Mouse (Mus musculus) E14TG2a.4 (cell line): Measurements from ENCODE around the gene Pde4d.

Experiments used
- H3K27me3 ChIP-seq: 2 replicates; pipeline ENCODE4 v1.6.1; 2014; ENCODE audit warnings: low read length, control low read depth; ENCODE audit not compliant: insufficient read depth
- H3K36me3 ChIP-seq: 2 replicates; pipeline ENCODE4 v1.6.1; 2014; ENCODE audit warnings: low read length, control low read depth; ENCODE audit not compliant: insufficient read depth
- H3K4me1 ChIP-seq: replicated peaks from 2 replicates; pipeline ENCODE4 v1.6.1; 2014; ENCODE audit warnings: low read depth, low read length, control low read depth
- H3K4me3 ChIP-seq: replicated peaks from 2 replicates; pipeline ENCODE4 v1.5.1; 2014; ENCODE audit warnings: mild to moderate bottlenecking, low read length
- H3K9me3 ChIP-seq: 2 replicates; pipeline ENCODE4 v1.6.1; 2014; ENCODE audit warnings: low read length, control low read depth
- CTCF ChIP-seq: conservative IDR thresholded peaks from 2 replicates; pipeline ENCODE4 v1.5.1; 2014; ENCODE audit warnings: low read length
- NANOG ChIP-seq: IDR thresholded peaks from 2 replicates; pipeline ENCODE4 v1.6.1; 2014; ENCODE audit warnings: borderline replicate concordance, low read length, mixed read lengths
- POU5F1 ChIP-seq: IDR thresholded peaks from 2 replicates; pipeline ENCODE4 v1.6.1; 2014; ENCODE audit warnings: low read length, borderline replicate concordance

Gene Pde4d

DNA sequence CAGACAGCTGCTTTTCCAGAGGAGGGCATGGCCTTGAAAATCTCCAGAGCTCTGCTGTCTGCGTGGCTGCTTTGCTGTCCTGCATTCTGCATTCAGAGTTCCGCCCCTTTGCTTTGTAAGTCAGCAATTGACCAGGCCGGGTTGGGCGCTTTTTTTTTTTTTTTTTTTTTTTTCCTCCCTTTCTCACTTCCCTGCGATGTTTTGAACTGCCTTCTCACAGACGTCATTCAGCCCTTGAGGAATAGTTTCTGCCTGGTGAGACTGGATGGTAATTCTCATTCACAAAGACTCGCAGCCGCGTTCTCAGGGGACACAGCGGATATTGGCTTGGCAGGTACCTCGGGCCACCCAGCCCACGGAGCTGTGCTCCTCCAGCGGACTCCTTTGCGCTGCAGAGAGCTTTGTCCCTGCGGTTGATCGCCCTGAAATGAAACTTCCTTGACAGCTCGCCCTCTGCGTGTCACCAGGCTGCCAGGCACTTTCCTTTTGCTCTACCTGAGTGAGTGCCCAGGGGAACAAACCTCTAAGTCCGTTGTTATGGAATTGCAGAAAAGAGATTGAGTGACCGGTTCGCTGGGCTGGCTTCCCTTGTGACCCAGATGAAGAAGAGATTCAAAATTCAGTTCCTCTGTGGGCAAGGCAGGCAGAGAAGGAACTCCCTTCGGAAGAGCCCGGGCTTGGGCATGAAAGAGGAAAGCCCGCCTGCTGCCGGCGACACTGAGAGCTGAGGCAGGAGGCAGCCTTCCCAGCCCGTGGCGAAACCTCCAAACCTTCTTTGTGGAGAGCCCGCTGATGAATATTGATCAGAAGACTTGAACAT is 1235.8 kb downstream of the Pde4d start:
- Histone ChIP-seq H3K4me1 (peaks cover 49% of the 10 kb centered on the region), H3K27me3 (no peaks in the 10 kb centered on the region), H3K9me3 (no peaks in the 10 kb centered on the region), H3K4me3 (peak overlapping the region; percentile 84), H3K36me3 (no peaks in the 10 kb centered on the region)
- TF ChIP-seq CTCF (no peak), POU5F1 (no peak), NANOG (peak; percentile 30; the same call in 1 of the 2 replicates)

DNA sequence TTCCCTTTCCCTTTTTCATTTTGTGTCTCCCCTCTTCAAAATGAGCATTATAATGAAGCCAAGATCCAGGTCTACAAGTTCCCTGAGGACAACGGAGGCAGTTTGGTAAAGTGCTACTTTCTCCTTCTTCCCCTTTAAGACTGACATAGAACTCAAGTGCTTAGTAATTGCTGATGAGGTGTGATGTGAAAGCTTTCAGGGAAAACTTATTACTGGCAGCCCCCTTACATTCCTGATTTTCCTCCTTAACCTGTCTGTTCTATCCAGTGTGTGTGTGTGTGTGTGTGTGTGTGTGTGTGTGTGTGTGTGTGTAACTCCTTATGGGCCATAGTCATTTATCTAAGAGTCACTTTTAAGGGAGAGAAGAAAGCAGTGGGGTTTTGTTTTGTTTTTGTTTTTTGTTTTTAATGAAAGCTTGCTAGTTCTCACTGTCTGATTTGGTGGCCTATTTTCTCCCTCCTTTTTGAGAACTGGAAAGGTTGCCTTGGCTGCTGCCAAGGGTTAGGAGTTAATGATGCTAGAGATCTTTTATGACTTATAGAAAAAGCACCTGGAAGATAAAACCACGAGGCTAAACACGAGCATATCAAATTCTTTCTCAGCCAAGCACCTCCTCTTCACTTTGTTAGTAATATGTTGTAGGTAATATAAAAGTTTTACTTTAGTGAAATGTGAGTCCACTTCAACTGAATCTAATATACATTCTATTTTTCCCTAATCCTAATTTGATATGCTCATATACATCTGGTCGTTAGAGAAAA is 1236.5 kb downstream of the Pde4d start:
- Histone ChIP-seq H3K4me1 (peaks cover 49% of the 10 kb centered on the region), H3K4me3 (peak overlapping the region; percentile 84), H3K9me3 (no peaks in the 10 kb centered on the region), H3K27me3 (no peaks in the 10 kb centered on the region), H3K36me3 (no peaks in the 10 kb centered on the region)
- TF ChIP-seq POU5F1, result no peak
- no peak for TF ChIP-seq CTCF
- no peak for TF ChIP-seq NANOG

DNA sequence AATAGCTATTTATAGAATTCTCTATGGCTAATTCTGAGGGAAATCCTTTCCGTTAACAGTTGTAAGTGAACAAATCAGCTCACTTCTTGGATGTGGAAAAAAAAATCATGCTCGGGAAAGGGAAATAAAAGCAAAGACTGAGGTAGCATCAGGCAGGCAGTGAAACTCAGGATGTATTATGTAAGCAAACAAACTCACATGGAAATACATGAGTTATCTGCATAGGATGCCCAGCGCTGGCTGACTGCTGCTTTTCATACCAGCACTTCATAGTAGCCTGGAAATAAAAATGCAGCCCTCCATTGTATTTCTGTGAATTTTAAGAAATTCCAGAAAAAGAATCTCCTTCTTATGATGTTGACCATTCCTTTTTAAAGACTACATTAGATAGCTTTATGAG is 1237.2 kb downstream of the Pde4d start:
- Histone ChIP-seq H3K27me3 (no peaks in the 10 kb centered on the region), H3K4me3 (no peak overlapping the region), H3K4me1 (peaks cover 49% of the 10 kb centered on the region), H3K9me3 (no peaks in the 10 kb centered on the region), H3K36me3 (no peaks in the 10 kb centered on the region)
- TF ChIP-seq NANOG, result no peak
- TF ChIP-seq CTCF, result no peak
- no peak for TF ChIP-seq POU5F1

GRCm38 (mm10) chr13:109688195-109688594 is 1238.4 kb downstream of the Pde4d start:
- no peaks in the 10 kb centered on the region for H3K9me3 ChIP-seq
- peaks cover 39% of the 10 kb centered on the region for H3K4me1 ChIP-seq
- TF ChIP-seq NANOG (no peak), CTCF (no peak)
- no peaks in the 10 kb centered on the region for H3K36me3 ChIP-seq
- H3K4me3 ChIP-seq, result no peak overlapping the region
- no peaks in the 10 kb centered on the region for H3K27me3 ChIP-seq

DNA sequence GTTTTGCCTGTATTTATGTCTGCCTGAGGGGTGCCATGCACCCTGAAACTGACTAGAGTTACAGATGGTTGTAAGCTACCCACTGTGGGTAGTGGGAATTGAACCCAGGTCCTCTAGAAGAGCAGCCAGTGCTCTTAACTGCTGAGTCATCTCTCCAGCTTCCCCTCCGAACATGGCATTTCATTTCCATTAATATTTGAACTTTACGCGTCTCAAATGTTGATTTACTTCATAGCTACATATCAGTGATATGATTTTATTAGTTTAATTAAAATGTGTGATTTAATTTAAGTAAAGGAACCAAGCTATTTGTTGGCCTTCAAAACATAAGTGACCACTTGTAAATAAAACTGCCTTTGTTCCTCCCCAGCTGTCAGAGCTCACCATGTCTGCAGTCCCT is 1239.4 kb downstream of the Pde4d start:
- TF ChIP-seq NANOG (no peak), CTCF (no peak), POU5F1 (no peak)
- no peak overlapping the region for H3K4me3 ChIP-seq
- no peaks in the 10 kb centered on the region for H3K27me3 ChIP-seq
- H3K36me3 ChIP-seq, result no peaks in the 10 kb centered on the region
- H3K4me1 ChIP-seq, result peaks cover 30% of the 10 kb centered on the region
- no peaks in the 10 kb centered on the region for H3K9me3 ChIP-seq

DNA sequence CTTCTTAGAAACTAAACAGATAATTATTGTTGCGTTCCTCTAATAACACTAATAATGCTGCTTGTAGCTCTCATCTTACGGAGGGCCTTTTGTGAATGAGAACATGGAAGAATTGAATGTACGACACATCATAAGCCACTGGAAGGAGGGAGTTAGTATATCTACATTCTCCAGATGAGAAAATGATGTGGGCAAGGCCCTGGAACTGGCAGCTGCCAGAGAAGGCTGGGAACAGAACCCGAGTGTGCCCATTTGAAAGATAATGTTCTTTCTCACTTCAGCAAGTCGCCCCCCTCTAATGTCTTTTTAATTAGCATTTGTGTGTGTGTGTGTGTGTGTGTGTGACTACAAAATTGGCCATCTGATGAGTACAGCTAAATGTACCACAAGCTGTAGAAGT is 1240.8 kb downstream of the Pde4d start:
- TF ChIP-seq NANOG (no peak), CTCF (no peak), POU5F1 (no peak)
- peaks cover 22% of the 10 kb centered on the region for H3K4me1 ChIP-seq
- H3K9me3 ChIP-seq, result no peaks in the 10 kb centered on the region
- no peaks in the 10 kb centered on the region for H3K36me3 ChIP-seq
- H3K4me3 ChIP-seq, result no peak overlapping the region
- no peaks in the 10 kb centered on the region for H3K27me3 ChIP-seq

GRCm38 (mm10) chr13:109692851-109693250 is 1243.1 kb downstream of the Pde4d start:
- H3K4me3 ChIP-seq, result no peak overlapping the region
- H3K36me3 ChIP-seq, result no peaks in the 10 kb centered on the region
- TF ChIP-seq POU5F1 (no peak), CTCF (no peak), NANOG (no peak)
- H3K4me1 ChIP-seq, result peaks cover 8% of the 10 kb centered on the region
- H3K27me3 ChIP-seq, result no peaks in the 10 kb centered on the region
- no peaks in the 10 kb centered on the region for H3K9me3 ChIP-seq

DNA sequence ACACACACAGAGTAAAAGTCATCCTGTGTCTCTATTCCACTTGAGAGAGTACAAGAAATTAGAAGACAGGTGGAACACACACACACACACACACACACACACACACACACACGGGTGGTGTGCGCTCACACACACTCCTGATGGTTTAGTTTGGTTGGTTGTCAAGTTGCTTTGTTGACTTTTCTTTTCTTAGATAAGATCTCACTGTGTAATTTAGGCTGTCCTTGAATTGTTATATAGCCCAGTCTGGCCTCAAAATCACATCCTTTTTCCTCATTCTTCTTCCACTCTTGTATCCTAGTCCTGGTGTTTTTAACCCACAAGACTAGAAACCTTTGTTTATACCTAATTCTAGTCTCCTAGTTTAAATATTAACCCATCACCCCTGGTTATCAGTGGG is 1244.0 kb downstream of the Pde4d start:
- no peaks in the 10 kb centered on the region for H3K36me3 ChIP-seq
- TF ChIP-seq CTCF (no peak), NANOG (no peak), POU5F1 (no peak)
- H3K9me3 ChIP-seq, result no peaks in the 10 kb centered on the region
- H3K27me3 ChIP-seq, result no peaks in the 10 kb centered on the region
- H3K4me3 ChIP-seq, result no peak overlapping the region
- peaks cover 8% of the 10 kb centered on the region for H3K4me1 ChIP-seq

DNA sequence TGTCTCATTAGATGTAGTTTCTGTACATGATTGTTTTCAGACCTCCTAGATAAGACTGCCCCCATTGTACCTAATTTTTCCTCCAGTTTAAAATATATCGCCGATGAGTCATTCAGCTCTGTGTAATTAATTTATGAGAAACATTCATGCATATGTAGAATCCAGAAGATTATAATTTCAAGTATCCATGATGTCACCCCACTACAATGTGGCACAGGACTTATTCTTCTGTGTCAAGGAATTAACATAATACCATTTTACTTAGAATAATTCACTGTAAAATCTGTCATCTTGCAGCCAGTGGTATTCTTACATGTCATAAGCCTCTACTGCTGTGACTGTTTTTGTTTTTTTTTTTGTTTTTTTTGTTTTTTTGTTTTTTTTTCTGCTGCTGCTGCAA is 1244.5 kb downstream of the Pde4d start:
- H3K27me3 ChIP-seq, result no peaks in the 10 kb centered on the region
- TF ChIP-seq CTCF, result no peak

More for the DNA sequence above, 1244.5 kb downstream of the Pde4d start:
- Histone ChIP-seq H3K4me3 (no peak overlapping the region), H3K9me3 (no peaks in the 10 kb centered on the region), H3K4me1 (peaks cover 4% of the 10 kb centered on the region), H3K36me3 (no peaks in the 10 kb centered on the region)
